Mouse (Mus musculus) leukemia stem cell, adult 10-12 weeks (primary cell): ENCODE measurements around the gene Lsm2. TPM values are rescaled to one million over a fixed set of nuclear protein-coding genes. Genes with fewer than 3 reads are reported as not detected.

Source experiments
- polyA plus RNA-seq: library from polyadenylated mRNA; stranded (reverse); fragments of >175 nt; gene quantifications from 2 replicates; pipeline ENCODE4 v1.2.3, GENCODE M21; 2012; ENCODE audit warnings: low replicate concordance

Gene Lsm2
- 146 and 328 TPM in 2 replicates for polyA plus RNA-seq

DNA sequence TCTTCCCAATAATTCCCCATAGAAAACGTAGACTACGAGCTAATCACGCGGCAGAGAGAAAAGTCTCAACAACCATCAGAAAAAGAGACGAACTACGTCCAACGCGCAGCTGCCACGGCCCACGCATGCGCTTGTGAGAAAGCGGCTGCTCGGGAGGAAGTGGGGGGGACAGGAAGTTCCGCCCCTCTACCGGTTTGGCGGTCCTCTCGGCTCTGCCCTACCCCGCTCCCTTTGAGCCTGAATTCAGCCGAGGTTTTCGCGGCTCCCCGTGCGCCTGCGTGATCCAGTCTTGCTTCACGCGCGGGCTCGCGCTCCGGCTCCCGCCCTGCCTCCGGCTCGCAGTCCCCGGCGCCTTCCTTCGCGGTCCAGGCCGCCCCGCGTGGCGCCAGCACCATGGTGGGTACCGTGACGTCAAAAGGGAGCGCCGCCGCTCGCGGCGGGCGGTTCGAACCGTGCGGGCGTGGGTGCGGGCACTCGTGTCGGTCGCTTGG is at the start of gene Lsm2:
Gene Lsm2 (plus strand): TSS at position 173 of the 491 bp plus-strand sequence.

GRCm38 (mm10) chr17:34959130-34959778 is 22.4 kb upstream of the Lsm2 start, which contains the start of gene Hspa1b:
Gene Hspa1b, minus strand, starts transcription at chr17:34959238.

GRCm38 (mm10) chr17:34969822-34970221 is 11.8 kb upstream of the Lsm2 start, which contains the start of gene Gm20481:
Gene Gm20481, plus strand, starts transcription at chr17:34969912.

GRCm38 (mm10) chr17:34972069-34972749 is 9.5 kb upstream of the Lsm2 start, which contains the start of the genes Hspa1a and Hspa1l:
Gene Hspa1a, minus strand, starts transcription at chr17:34972156.
Gene Hspa1l, plus strand, starts transcription at chr17:34972703.

DNA sequence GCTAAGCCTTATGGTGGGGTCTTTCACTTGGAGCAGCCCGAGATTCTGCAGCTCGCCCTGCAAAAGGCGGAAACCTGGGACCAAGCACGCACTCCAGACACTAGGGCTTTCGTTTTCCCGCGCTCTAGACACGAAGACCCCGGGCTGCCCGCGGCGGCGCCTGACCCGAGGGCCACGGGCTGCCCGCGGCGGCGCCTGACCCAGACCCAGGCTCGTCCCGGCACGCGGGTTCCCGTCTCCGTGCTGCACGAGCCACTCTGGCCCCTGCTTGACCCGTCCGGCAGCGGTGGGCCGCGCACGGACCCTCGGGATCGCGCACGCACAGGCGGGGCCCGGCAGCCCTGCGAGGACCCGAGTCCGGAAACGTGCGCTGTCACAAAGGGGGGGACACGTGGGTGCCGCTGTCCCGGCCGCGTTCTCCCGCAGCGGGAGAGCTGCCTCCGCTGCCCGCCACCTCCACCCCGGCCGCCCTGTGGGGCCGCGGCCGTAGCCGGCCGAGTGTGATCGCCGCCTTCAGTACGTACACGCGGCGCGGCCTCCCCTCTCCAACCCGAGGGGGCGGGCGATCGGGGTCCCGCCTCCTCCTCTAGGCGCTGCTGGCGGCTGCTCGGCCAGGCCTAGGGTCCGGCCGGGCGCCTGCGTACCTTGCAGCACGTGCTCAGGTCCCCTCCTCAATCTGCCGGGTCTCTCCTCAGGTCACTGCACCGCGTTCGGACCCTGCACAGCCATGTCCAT is 19.2 kb downstream of the Lsm2 start, which contains the start of gene Vars:
Gene Vars (plus strand): TSS at position 271 of the 735 bp plus-strand sequence.

GRCm38 (mm10) chr17:35016376-35016775 is 34.7 kb downstream of the Lsm2 start, which contains the start of gene Vwa7:
Gene Vwa7, plus strand, starts transcription at chr17:35016579.

GRCm38 (mm10) chr17:35027277-35028068 is 45.8 kb downstream of the Lsm2 start, which contains the start of gene Sapcd1:
Gene Sapcd1, minus strand, starts transcription at chr17:35028016.

Other genes with a start within 250 kb of the Lsm2 start
- 0.87 and 2.9 TPM in 2 replicates for gene C4b, start 238.0 kb upstream of the Lsm2 start, polyA plus RNA-seq
- gene Cyp21a1, start 177.3 kb upstream of the Lsm2 start, polyA plus RNA-seq = 0.54 TPM in 1 of 2 replicates, not detected in the other
- gene Stk19, start 144.9 kb upstream of the Lsm2 start, polyA plus RNA-seq = 62.8 and 63.3 TPM in 2 replicates
- gene Dxo, start 144.8 kb upstream of the Lsm2 start, polyA plus RNA-seq = 50.7 and 116 TPM in 2 replicates
- 53.7 and 54.2 TPM in 2 replicates for gene Skiv2l, start 131.7 kb upstream of the Lsm2 start, polyA plus RNA-seq
- 121 and 205 TPM in 2 replicates for gene Nelfe, start 131.5 kb upstream of the Lsm2 start, polyA plus RNA-seq
- 0.41 and 1.5 TPM in 2 replicates for gene Cfb, start 119.3 kb upstream of the Lsm2 start, polyA plus RNA-seq
- gene Zbtb12, start 102.4 kb upstream of the Lsm2 start, polyA plus RNA-seq = 6.4 and 10.1 TPM in 2 replicates
- gene Gm20547, start 99.8 kb upstream of the Lsm2 start, polyA plus RNA-seq = 0.10 TPM in 1 of 2 replicates, not detected in the other
- 1.3 and 3.9 TPM in 2 replicates for gene C2, start 83.6 kb upstream of the Lsm2 start, polyA plus RNA-seq
- gene Ehmt2, start 83.4 kb upstream of the Lsm2 start, polyA plus RNA-seq = 427 and 438 TPM in 2 replicates
- not detected in 2 replicates for gene Slc44a4, start 67.4 kb upstream of the Lsm2 start, polyA plus RNA-seq
- gene Neu1, start 50.6 kb upstream of the Lsm2 start, polyA plus RNA-seq = 22.5 and 43.0 TPM in 2 replicates
- 16.5 and 41.3 TPM in 2 replicates for gene Hspa1b, start 22.6 kb upstream of the Lsm2 start, polyA plus RNA-seq
- not detected in 2 replicates for gene Gm20481, start 11.9 kb upstream of the Lsm2 start, polyA plus RNA-seq
- gene Hspa1a, start 9.7 kb upstream of the Lsm2 start, polyA plus RNA-seq = 3.5 and 6.7 TPM in 2 replicates
- gene Hspa1l, start 9.2 kb upstream of the Lsm2 start, polyA plus RNA-seq = not detected in 2 replicates
- 1,671 and 2,394 TPM in 2 replicates for gene Vars, start 19.1 kb downstream of the Lsm2 start, polyA plus RNA-seq
- gene Vwa7, start 34.7 kb downstream of the Lsm2 start, polyA plus RNA-seq = 1.2 and 1.8 TPM in 2 replicates
- 8.2 and 32.0 TPM in 2 replicates for gene Sapcd1, start 46.2 kb downstream of the Lsm2 start, polyA plus RNA-seq
- gene Msh5, start 64.9 kb downstream of the Lsm2 start, polyA plus RNA-seq = 33.3 and 82.0 TPM in 2 replicates
- gene Clic1, start 68.1 kb downstream of the Lsm2 start, polyA plus RNA-seq = 197 and 295 TPM in 2 replicates
- gene Ddah2, start 77.2 kb downstream of the Lsm2 start, polyA plus RNA-seq = 22.4 and 54.0 TPM in 2 replicates
- gene Ly6g6c, start 83.5 kb downstream of the Lsm2 start, polyA plus RNA-seq = 0.34 TPM in 1 of 2 replicates, not detected in the other
- 0.27 and 0.54 TPM in 2 replicates for gene Mpig6b, start 84.3 kb downstream of the Lsm2 start, polyA plus RNA-seq
- not detected in 2 replicates for gene Ly6g6e, start 95.0 kb downstream of the Lsm2 start, polyA plus RNA-seq
- gene Ly6g6d, start 96.2 kb downstream of the Lsm2 start, polyA plus RNA-seq = not detected in 2 replicates
- gene Ly6g6f, start 103.7 kb downstream of the Lsm2 start, polyA plus RNA-seq = 0.31 TPM in 1 of 2 replicates, not detected in the other
- gene Abhd16a, start 107.4 kb downstream of the Lsm2 start, polyA plus RNA-seq = 312 and 354 TPM in 2 replicates
- gene Ly6g5c, start 126.4 kb downstream of the Lsm2 start, polyA plus RNA-seq = not detected in 2 replicates
- 0.71 TPM in 1 of 2 replicates, not detected in the other for gene Ly6g5b, start 133.6 kb downstream of the Lsm2 start, polyA plus RNA-seq
- gene Gpank1, start 139.6 kb downstream of the Lsm2 start, polyA plus RNA-seq = 76.3 and 112 TPM in 2 replicates
- gene Csnk2b, start 140.2 kb downstream of the Lsm2 start, polyA plus RNA-seq = 69.5 and 70.4 TPM in 2 replicates
- 9.5 and 12.1 TPM in 2 replicates for gene D17H6S53E, start 144.5 kb downstream of the Lsm2 start, polyA plus RNA-seq
- gene Apom, start 150.2 kb downstream of the Lsm2 start, polyA plus RNA-seq = 0.24 TPM in 1 of 2 replicates, not detected in the other
- gene Bag6, start 153.3 kb downstream of the Lsm2 start, polyA plus RNA-seq = 803 and 946 TPM in 2 replicates
- 1,544 and 3,522 TPM in 2 replicates for gene Prrc2a, start 183.0 kb downstream of the Lsm2 start, polyA plus RNA-seq
- 1.9 and 3.8 TPM in 2 replicates for gene Aif1, start 194.2 kb downstream of the Lsm2 start, polyA plus RNA-seq
- 1.1 and 24.0 TPM in 2 replicates for gene Lst1, start 206.6 kb downstream of the Lsm2 start, polyA plus RNA-seq
- gene Ltb, start 212.6 kb downstream of the Lsm2 start, polyA plus RNA-seq = 75.8 and 165 TPM in 2 replicates
- 2.6 and 2.7 TPM in 2 replicates for gene Tnf, start 220.1 kb downstream of the Lsm2 start, polyA plus RNA-seq
- gene Lta, start 223.5 kb downstream of the Lsm2 start, polyA plus RNA-seq = 4.2 and 5.6 TPM in 2 replicates
- not detected in 2 replicates for gene Gm16181, start 239.0 kb downstream of the Lsm2 start, polyA plus RNA-seq